ENCODE assay signal across 8 mouse cellular contexts in genomic region chr2:26139545-26140206, GRCm38 (mm10). TPM values are rescaled to one million over a fixed set of nuclear protein-coding genes. Genes with fewer than 3 reads are reported as not detected.
DNase-seq lines count a peak whose midpoint lies in the region; ATAC-seq and TF ChIP-seq lines count a peak whose summit lies in the region.

No protein-coding gene starts in this region.

- under 1% methylated on average over 55 of the region's 60 CpGs for WGBS in forebrain, embryonic 13.5 days
- WGBS in limb, embryonic 12.5 days, result under 1% methylated on average over 60 of the region's 60 CpGs
- WGBS in midbrain, embryonic 14.5 days, result under 1% methylated on average over 58 of the region's 60 CpGs

- ATAC-seq in forebrain, embryonic 13.5 days, result peak; percentile 74; the same call in 1 of the 2 replicates
- ATAC-seq in limb, embryonic 12.5 days (ENCODE audit: insufficient number of reproducible peaks, insufficient read depth, low FRiP score, low TSS enrichment, low read depth), result peak; percentile 67
- peak; percentile 76 for ATAC-seq in midbrain, embryonic 14.5 days (ENCODE audit: low FRiP score, low TSS enrichment)

- H3K27ac ChIP-seq in left cerebral cortex, adult 2 months, result peak overlapping the region; percentile 97
- H3K27ac ChIP-seq in bone marrow macrophage, adult 2 months (ENCODE audit: insufficient read depth, low read depth, low read length), result peak overlapping the region; percentile 80
- peak overlapping the region; percentile 92 for H3K27ac ChIP-seq in forebrain, embryonic 13.5 days
- H3K27ac ChIP-seq in limb, embryonic 12.5 days, result peak overlapping the region; percentile 95
- peak overlapping the region; percentile 97 for H3K27ac ChIP-seq in midbrain, embryonic 14.5 days (replicated peaks; ENCODE audit: low read depth, low read length)

- H3K9ac ChIP-seq in forebrain, embryonic 13.5 days, result peak overlapping the region; percentile 79
- peak overlapping the region; percentile 87 for H3K9ac ChIP-seq in limb, embryonic 12.5 days (replicated peaks)
- peak overlapping the region; percentile 85 for H3K9ac ChIP-seq in midbrain, embryonic 14.5 days (replicated peaks; ENCODE audit: low read length)

- intact Hi-C loops in left cerebral cortex, adult 2 months (cut with DNase I), result loop anchor here (1.0 to 5.0 kb wide), 3 partner anchors 49 to 302 kb away; partner anchors contain the start of gene Ubac1
- intact Hi-C loops in left cerebral cortex, postnatal 10 days (cut with DNase I), result loop anchor here (2.0 to 10.0 kb wide), 2 partner anchors 115 to 305 kb away; no protein-coding TSS in a partner anchor

- H3K27me3 ChIP-seq in forebrain, embryonic 13.5 days, result no peaks in the 10 kb centered on the region
- H3K27me3 ChIP-seq in limb, embryonic 12.5 days, result no peaks in the 10 kb centered on the region
- H3K27me3 ChIP-seq in midbrain, embryonic 14.5 days (ENCODE audit: control insufficient read depth, insufficient read depth, low read length), result no peaks in the 10 kb centered on the region

- H3K4me1 ChIP-seq in bone marrow macrophage, adult 2 months (ENCODE audit: control insufficient read depth, insufficient read depth, low read length), result peaks cover 10% of the 10 kb centered on the region
- peaks cover 19% of the 10 kb centered on the region for H3K4me1 ChIP-seq in forebrain, embryonic 13.5 days
- peaks cover 19% of the 10 kb centered on the region for H3K4me1 ChIP-seq in limb, embryonic 12.5 days (replicated peaks)
- peaks cover 19% of the 10 kb centered on the region for H3K4me1 ChIP-seq in midbrain, embryonic 14.5 days (ENCODE audit: control insufficient read depth, insufficient read depth, low read length)

- no peak for TF ChIP-seq CTCF in left cerebral cortex, adult 2 months (IDR thresholded peaks at IDR 0.05)
- no peak for TF ChIP-seq CTCF in bone marrow macrophage, adult 2 months (IDR thresholded peaks at IDR 0.05; ENCODE audit: low read depth, low read length)

- H3K9me3 ChIP-seq in forebrain, embryonic 13.5 days (replicated peaks), result no peaks in the 10 kb centered on the region
- no peaks in the 10 kb centered on the region for H3K9me3 ChIP-seq in limb, embryonic 12.5 days
- H3K9me3 ChIP-seq in midbrain, embryonic 14.5 days (ENCODE audit: control insufficient read depth, low read length), result no peaks in the 10 kb centered on the region

- peak overlapping the region; percentile 86 for H3K4me3 ChIP-seq in left cerebral cortex, adult 2 months
- H3K4me3 ChIP-seq in bone marrow macrophage, adult 2 months (ENCODE audit: insufficient read depth, low read length), result peak overlapping the region; percentile 89
- H3K4me3 ChIP-seq in forebrain, embryonic 13.5 days, result peak overlapping the region; percentile 60
- H3K4me3 ChIP-seq in limb, embryonic 12.5 days (replicated peaks), result peak overlapping the region; percentile 92
- H3K4me3 ChIP-seq in midbrain, embryonic 14.5 days (replicated peaks; ENCODE audit: low read depth, low read length), result peak overlapping the region; percentile 78

- TF ChIP-seq POLR2A in bone marrow macrophage, adult 2 months (IDR thresholded peaks at IDR 0.05; ENCODE audit: borderline replicate concordance, low read depth, low read length), result no peak

- H3K36me3 ChIP-seq in forebrain, embryonic 13.5 days (ENCODE audit: poor library complexity, severe bottlenecking), result peaks cover 15% of the 10 kb centered on the region
- H3K36me3 ChIP-seq in limb, embryonic 12.5 days, result peaks cover 20% of the 10 kb centered on the region
- peaks cover 10% of the 10 kb centered on the region; the same call in 1 of the 2 replicates for H3K36me3 ChIP-seq in midbrain, embryonic 14.5 days (ENCODE audit: control insufficient read depth, insufficient read depth, low read length)

- peak in 1 of 2 experiments; percentile 45 for DNase-seq in left cerebral cortex, adult 2 months (ENCODE audit: extremely low spot score in 1 of 2, low spot score in 2 of 2)
- DNase-seq in left cerebral cortex, postnatal 10 days (ENCODE audit: extremely low spot score in 1 of 2, low spot score in 2 of 2), result no peak
- peak; percentile 83 for DNase-seq in midbrain, embryonic 14.5 days
- DNase-seq in yolk sac, embryonic 10.5 days (ENCODE audit: low spot score), result no peak
- DNase-seq in ovary, postnatal 10 days (ENCODE audit: low spot score), result no peak

- H3K4me2 ChIP-seq in forebrain, embryonic 13.5 days, result peak overlapping the region; percentile 92
- peak overlapping the region; percentile 87 for H3K4me2 ChIP-seq in limb, embryonic 12.5 days
- H3K4me2 ChIP-seq in midbrain, embryonic 14.5 days (ENCODE audit: low read length), result peak overlapping the region; percentile 92

RNA-seq across cellular contexts. Expression of gene Nacc2, which starts 16.7 kb away (rescaled TPM):
- total RNA-seq in left cerebral cortex, adult 2 months (2021), result 10 to 100 TPM; 64.5 to 75.9 TPM
- total RNA-seq in left cerebral cortex, postnatal 10 days (2021), result 10 to 100 TPM; 45.6 to 46.4 TPM
- 17.8 and 18.0 TPM in 2 replicates for polyA plus RNA-seq in bone marrow macrophage, adult 2 months (2012; ENCODE audit: insufficient read depth, insufficient read length, missing spikeins)
- polyA plus RNA-seq in forebrain, embryonic 13.5 days (2015; fragmentation: Nextera tagmentation; extraction: Ambion mirVana), result 9.4 and 10.6 TPM in 2 replicates
- 4.7 TPM in 2 replicates for polyA plus RNA-seq in limb, embryonic 12.5 days (2016; fragmentation: Nextera tagmentation; extraction: Ambion mirVana)
- 8.2 and 10.3 TPM in 2 replicates for polyA plus RNA-seq in midbrain, embryonic 14.5 days (2014; fragmentation: Nextera tagmentation; extraction: Ambion mirVana)
